Mouse (Mus musculus) ovary, postnatal 36 days (tissue): Measurements from ENCODE around the gene Actr6.
"Not testable (repeated sequence)": the region's sequence is repeated elsewhere in the genome, so short reads cannot be mapped to it uniquely, and the experiment has no call there.

Experiments used
- DNase-seq: peaks from one replicate; pipeline ENCODE4 v3.0.0; 2022; ENCODE audit warnings: low spot score, mixed read lengths

Gene Actr6

DNA sequence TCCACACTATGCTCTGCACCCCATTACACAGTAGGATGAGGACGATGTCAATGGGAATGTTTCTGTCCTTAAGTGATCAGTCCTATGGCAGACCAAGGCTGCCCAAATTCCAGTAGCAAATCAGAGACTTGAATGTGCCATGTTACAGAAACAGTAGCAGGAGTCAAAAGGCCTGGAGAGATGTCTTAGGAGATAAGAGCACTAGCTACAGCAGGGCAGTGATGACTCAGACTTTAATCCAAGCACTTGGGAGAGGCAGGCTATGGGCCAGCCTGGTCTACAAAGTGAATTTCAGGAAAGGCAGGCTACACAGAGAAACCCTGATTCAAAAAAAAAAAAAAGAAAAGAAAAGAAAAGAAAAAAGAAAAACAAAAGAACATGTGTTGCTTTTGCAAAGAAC lies 52.6 kb downstream of the Actr6 start:
- DNase-seq, result no peak

DNA sequence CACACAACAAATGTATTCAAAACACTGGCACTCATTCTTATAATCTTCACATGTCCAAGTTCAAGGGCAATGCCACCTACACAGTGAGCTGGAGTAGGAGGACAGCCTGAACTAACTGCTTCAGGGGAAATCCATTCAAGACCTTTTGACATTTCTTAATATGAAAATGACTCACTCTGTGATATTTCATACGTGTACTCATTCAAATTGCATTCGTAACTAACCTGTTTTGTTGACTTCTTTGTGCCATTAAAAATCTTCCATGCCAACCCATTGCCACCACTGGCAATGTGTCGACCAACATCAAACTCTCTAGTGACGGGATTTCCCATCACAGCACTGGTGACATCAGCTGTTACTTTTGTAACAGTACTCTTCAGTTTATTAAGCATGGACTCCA lies 54.0 kb downstream of the Actr6 start:
- no peak for DNase-seq

DNA sequence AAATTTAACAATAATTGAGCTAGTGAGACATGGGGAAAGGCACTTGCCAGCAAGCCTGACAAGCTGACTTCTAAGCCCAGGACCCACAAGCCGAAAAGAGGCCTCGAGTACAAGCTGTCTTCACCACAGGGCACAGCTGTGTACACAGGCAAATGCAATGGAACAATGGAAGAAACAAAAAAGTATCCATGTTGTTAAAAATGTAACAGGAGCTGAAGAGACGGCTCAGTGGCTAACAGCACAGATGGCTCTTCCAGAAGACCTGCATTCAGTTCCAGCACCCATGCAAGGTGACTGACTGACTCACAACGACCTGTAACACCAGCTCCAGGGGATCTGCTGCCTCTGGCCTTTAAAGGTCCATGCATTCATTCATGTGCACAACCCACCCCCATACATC lies 55.5 kb downstream of the Actr6 start:
- no peak for DNase-seq

DNA sequence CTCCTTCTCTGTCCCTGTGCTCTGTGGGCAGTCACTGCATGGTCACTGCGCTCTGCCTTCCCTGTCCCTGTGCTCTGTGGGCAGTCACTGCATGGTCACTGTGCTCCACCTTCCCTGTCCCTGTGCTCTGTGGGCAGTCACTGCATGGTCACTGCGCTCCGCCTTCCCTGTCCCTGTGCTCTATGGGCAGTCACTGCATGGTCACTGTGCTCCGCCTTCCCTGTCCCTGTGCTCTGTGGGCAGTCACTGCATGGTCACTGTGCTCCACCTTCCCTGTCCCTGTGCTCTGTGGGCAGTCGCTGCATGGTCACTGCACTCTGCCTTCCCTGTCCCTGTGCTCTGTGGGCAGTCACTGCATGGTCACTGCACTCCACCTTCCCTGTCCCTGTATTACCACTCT lies 61.7 kb downstream of the Actr6 start:
- not testable (repeated sequence) for DNase-seq

DNA sequence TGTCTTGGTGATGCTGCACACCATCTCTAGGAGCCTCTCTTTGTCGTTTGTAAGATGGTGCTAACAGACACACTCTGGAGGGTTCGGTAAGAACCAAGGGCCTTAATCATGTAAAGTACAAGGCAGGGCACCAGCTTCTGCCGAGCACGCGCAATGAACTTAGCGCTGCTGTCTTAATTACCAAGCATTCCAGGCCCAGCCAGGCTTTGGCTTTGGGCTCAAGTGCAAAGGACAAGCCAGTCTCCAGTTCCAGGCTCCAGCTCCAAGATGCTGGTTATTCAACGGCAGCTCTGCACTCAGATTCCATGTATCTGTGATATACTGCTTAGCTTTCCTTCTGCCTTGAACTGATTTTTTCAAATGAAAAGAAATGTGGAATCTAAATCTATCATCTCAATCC lies 64.5 kb downstream of the Actr6 start:
- DNase-seq, result no peak

DNA sequence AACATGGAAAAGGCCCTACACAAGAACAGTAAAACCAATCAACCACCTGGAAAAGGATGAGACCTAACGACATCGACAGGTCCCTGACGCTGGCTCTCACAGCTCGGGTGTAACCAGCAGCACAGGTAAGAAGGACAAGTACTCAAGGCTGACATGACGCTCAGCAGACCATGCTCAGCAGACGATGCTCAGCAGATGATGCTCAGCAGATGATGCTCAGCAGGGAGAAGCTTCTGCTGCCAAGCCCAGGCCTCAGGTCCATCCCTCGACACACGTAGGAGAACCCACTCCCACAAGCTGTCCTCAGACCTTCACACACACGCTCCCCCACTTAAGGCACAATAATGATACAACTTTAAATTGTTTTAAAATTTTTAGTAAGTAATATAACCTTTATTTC lies 66.4 kb downstream of the Actr6 start:
- no peak for DNase-seq

DNA sequence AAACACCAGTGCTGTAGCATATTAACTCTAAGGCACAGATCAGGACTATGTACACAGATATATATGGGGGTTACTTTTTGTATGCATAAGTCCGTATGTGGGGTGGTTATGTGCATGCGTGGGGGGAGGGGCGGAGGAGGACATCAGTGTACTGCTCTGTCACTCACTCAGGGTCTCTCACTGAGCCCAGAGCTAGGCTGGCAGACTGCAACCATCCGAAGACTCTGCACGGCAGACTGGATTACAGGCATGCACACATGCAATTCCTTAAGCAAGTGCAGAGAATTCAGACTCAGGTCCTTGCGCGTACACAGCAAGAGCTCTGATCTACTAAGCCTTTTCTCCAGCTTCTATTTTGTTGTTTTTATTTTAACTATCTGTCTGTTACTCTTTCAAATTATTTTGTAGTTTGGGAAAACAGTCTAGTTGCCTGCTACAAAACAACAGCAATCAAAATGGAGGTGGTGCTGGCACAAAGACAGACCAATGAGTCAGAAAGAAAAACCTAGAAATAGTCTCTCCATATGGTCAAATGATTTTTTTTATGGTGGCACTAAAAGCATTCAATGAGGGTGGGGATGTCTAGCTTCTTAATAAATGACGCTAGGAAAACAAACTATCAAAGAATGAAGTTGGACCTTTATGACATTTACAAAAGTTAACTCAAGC lies 67.0 kb downstream of the Actr6 start:
- DNase-seq, result no peak
